Mouse (Mus musculus) lung, adult 2 months (tissue): ENCODE data around the gene Aqr. TPM values are rescaled to one million over a fixed set of nuclear protein-coding genes. Genes with fewer than 3 reads are reported as not detected.
A peak's percentile ranks its signal among the peaks of the same experiment; 100 is the strongest.

Source experiments
- DNase-seq: peaks from one replicate; pipeline ENCODE4 v3.0.0; 2022
- H3K4me1 ChIP-seq: fragments of 200-500 bp; 2 replicates; pipeline ENCODE4 v1.6.1; 2011; ENCODE audit warnings: low read length; ENCODE audit not compliant: control insufficient read depth, insufficient read depth
- H3K4me3 ChIP-seq: fragments of 200-500 bp; replicated peaks from 2 replicates; pipeline ENCODE3; 2011; ENCODE audit warnings: low read depth, mild to moderate bottlenecking, control low read depth, low read length; ENCODE audit errors: extremely low read depth
- CTCF ChIP-seq: fragments of 200-500 bp; IDR thresholded peaks from 2 replicates; pipeline ENCODE4 v1.5.1; 2011; ENCODE audit warnings: mild to moderate bottlenecking, low read length, control low read depth; ENCODE audit not compliant: insufficient read depth
- POLR2A ChIP-seq: fragments of 200-500 bp; IDR thresholded peaks from 2 replicates; pipeline ENCODE4 v1.6.1; 2011; ENCODE audit warnings: low read depth, mild to moderate bottlenecking, control low read depth, low read length, borderline replicate concordance; ENCODE audit errors: extremely low read depth
- WGBS: fragments of 180-500 bp; shearing (Covaris S2); methylation state at CpG from one replicate; pipeline ENCODE4 v1.1.7; 2018; 5-methylcytosine and 5-hydroxymethylcytosine counted together
- polyA plus RNA-seq: library from polyadenylated mRNA; depleted of rRNA; stranded (reverse); fragments of >200 nt; gene quantifications from 2 replicates; pipeline ENCODE4 v1.2.3, GENCODE M21; 2012

Gene Aqr
- polyA plus RNA-seq, 1 experiment: 18.4 TPM

- DNase-seq: no peak
- no peak for TF ChIP-seq POLR2A
- no peak for TF ChIP-seq CTCF
- Histone ChIP-seq H3K4me1 (peaks cover 5% of the 10 kb centered on the region), H3K4me3 (no peak overlapping the region)
- WGBS: 54% methylated on average over 4 of the region's 4 CpGs
Measured at GRCm38 (mm10) chr2:114177802-114178733, 8.8 kb downstream of the Aqr start.

DNA sequence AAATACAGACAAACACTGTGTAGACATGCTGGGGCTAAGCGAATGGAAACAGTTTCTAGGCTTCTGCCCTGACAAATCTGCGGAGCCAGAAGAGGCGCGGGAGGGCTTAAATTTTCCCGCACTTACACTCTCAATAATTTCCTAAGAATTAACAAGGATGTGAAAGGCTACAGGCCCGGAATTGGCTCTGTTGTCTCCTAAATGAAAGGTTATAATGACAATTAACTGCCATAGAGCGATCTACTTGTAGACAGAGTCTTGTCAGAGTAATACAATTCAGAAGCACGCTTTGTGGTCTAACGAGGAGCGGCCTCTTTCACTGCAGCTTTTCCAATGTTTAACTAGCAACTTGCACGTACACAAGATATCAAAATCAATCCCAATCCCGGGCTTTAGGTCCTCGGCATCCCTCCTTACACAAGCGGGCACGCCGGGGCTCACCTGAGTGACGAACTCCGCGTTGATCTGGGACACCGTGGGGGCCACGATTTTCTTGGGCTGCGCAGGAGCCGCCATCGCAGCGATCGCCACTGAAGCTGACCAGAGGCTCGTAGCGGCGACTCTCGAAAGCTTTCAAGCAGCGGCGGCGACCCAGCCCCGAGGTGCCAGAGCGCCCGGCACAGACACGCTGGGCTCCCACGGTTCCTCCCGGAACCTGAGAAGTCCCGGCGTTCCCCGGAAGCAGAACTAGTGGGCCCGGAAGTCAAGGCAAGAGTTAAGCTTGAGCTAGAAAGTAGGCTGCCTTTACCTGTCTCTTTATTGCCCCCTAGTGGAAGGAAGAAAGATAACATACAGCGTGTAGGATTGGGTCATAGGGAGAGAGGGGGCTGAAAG, 12.0 kb downstream of the Aqr start:
- TF ChIP-seq CTCF (peak; percentile 32; the same call in 1 of the 2 replicates), POLR2A (peak; percentile 74)
- peak; percentile 71 for DNase-seq
- under 1% methylated on average over 44 of the region's 44 CpGs for WGBS
- peaks cover 5% of the 10 kb centered on the region for H3K4me1 ChIP-seq
- H3K4me3 ChIP-seq: peak overlapping the region; percentile 95

DNA sequence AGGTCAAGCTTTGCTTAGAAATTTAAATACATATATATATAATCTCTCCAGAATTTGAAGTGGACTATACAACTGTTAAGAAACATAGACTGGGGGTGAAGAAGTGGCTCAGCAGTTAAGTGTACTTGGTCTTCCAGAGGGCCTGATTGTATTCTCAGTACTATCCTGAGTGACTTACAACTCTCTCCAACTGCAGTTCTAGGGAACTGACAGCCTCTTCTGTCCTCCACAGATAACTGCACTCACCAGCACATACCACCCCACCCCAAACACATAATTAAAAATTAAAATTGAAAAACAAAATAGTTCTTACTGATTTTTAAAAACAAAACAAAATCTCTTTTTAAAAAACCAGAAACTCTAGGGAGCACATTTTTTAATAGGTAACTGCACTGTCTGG, 13.6 kb downstream of the Aqr start:
- H3K4me3 ChIP-seq: no peak overlapping the region
- TF ChIP-seq POLR2A (no peak), CTCF (no peak)
- H3K4me1 ChIP-seq: peaks cover 5% of the 10 kb centered on the region
- DNase-seq: no peak

DNA sequence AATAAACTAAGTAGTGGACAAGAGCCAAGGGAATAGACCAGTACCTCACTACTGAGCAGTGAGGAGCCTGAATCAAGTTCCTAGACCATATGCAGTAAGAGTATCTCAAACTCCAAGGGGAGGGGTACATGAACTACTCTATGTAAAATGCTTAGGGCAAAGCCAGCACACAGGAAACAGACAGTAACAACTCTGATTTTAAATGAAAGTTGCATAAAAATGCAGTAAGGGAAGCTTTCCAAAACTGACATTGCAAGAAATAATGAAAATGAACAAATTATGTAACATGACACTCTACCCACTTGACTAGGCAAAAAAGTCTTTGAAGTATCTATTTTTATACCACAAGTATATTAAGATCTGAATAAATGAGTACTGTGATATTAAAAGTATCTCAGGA, 19.0 kb downstream of the Aqr start:
- H3K4me3 ChIP-seq: no peak overlapping the region
- no peak for TF ChIP-seq POLR2A
- no peak for TF ChIP-seq CTCF
- H3K4me1 ChIP-seq: no peaks in the 10 kb centered on the region
- no peak for DNase-seq

DNA sequence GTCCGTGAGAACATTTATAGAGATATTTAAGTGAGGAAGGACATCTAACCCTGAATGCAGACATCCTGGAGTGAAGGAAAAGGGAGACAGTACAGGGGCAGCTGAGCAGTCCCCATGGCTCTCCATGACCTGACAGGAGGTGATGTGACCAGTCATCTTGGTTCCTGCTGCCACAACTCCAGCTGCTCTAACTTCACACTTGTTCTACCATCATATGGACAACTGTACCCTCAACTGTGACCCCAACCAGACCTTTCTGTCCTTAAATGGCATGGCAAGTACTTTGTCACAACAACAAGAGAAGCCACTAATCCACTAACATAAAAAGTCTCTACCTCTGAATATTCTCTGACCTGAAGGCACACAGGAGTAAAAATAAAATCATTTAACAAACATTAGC, 24.8 kb downstream of the Aqr start:
- WGBS: 100% methylated on average over 1 of the region's 1 CpGs
- no peak for DNase-seq
- TF ChIP-seq POLR2A: no peak
- TF ChIP-seq CTCF: no peak
- H3K4me1 ChIP-seq: no peaks in the 10 kb centered on the region
- H3K4me3 ChIP-seq: no peak overlapping the region

DNA sequence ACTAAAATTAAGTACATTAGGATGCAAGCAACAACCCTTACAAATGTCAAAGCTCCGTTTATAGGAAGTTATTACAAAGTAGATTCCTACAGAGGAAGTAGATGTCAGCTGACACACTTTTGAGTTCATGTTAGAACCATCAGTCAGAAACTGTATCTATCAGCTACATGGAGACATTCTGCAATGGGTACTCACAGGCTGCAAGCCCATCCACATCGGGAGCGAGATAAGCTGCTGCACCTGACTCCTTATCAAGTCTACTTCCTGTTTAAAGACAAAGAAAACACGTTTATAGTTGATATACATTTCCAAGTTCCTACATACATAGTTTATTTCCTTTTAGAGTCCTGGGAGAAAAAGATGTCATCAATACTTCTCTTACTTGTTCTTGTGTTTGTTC, 29.5 kb downstream of the Aqr start:
- Histone ChIP-seq H3K4me3 (no peak overlapping the region), H3K4me1 (no peaks in the 10 kb centered on the region)
- TF ChIP-seq CTCF (no peak), POLR2A (no peak)
- DNase-seq: no peak
- WGBS: 51% methylated on average over 4 of the region's 4 CpGs

- TF ChIP-seq POLR2A: no peak
- TF ChIP-seq CTCF: no peak
- H3K4me1 ChIP-seq: no peaks in the 10 kb centered on the region
- H3K4me3 ChIP-seq: no peak overlapping the region
- WGBS: 100% methylated on average over 1 of the region's 1 CpGs
- DNase-seq: no peak
Measured at GRCm38 (mm10) chr2:114156639-114157038, 30.2 kb downstream of the Aqr start.

DNA sequence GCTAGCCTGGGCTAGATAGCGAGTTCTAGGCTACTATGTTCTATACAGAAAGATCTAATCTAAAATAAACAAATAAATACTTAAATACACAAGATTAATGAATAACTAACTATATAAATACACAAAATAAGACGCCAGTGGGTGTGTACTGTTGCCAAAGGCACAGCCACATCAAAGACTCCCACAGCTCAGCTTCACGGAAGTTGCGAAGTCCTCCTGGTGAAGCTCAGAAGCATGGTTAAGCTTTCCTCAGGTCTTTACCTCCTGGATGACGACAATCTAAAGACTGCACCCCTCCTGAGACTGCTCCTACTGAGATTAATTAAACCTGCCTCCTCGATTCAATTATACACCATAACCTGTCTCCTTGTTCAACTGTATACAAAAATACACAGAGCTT, 33.6 kb downstream of the Aqr start:
- no peak for DNase-seq
- Histone ChIP-seq H3K4me1 (no peaks in the 10 kb centered on the region), H3K4me3 (no peak overlapping the region)
- 85% methylated on average over 6 of the region's 6 CpGs for WGBS
- TF ChIP-seq CTCF (no peak), POLR2A (no peak)

DNA sequence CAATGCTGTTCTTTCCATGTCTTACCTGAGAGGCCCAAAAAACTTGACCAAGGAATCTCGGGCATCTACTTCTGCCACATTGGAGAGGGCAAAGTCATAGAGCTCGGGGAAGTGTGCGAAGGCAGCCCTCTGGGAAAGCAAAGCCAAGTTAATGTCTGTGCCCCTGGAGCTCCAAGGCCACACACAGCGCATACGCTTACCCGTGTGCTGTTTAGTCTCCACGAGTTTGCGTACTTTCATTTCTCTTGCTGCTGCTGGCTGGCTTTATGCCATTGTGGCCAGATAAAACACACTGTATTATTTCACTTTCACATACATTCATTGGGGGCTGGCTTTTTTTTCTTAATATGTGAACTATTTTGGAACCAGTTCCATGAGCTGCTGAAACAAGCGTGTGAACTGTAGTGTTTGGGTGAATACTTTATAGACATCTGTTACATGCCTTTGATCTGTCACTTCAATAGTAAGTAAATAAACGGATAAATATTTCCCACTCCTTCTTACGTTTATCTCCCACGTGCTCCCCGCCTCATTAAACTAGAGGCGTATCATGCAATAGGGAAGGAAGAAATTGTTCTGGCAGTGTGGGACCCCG, 39.9 kb downstream of the Aqr start:
- Histone ChIP-seq H3K4me1 (no peaks in the 10 kb centered on the region), H3K4me3 (no peak overlapping the region)
- TF ChIP-seq CTCF (no peak), POLR2A (no peak)
- no peak for DNase-seq
- 73% methylated on average over 15 of the region's 15 CpGs for WGBS
